Mouse (Mus musculus) left cerebral cortex, adult 6 months (tissue): ENCODE data around the gene Tnr. TPM values are rescaled to one million over a fixed set of nuclear protein-coding genes. Genes with fewer than 3 reads are reported as not detected.

Source experiments
- long read RNA-seq, 2 experiments: library from polyadenylated mRNA; unstranded; transcript quantifications; one replicate each; pipeline ENCODE4 v2.0.0; 2019 to 2020
- polyA plus RNA-seq: library from polyadenylated mRNA; unstranded; fragments of <200 nt; fragmentation: Nextera tagmentation; gene quantifications from 2 replicates; pipeline ENCODE4 v1.2.3, GENCODE M21; 2021

Tnr gene
- 30.0 and 34.9 TPM in 2 replicates for polyA plus RNA-seq
- long read RNA-seq, experiment 1, full-length matches to known transcripts = 3 of 22 reads
- long read RNA-seq, experiment 1, partial matches to known transcripts = 7 of 22 reads
- long read RNA-seq, experiment 1, other reads (novel, unspliced or antisense) = 12 of 22 reads
- long read RNA-seq, experiment 2, partial matches to known transcripts = 10 of 28 reads
- long read RNA-seq, experiment 2, other reads (novel, unspliced or antisense) = 18 of 28 reads

GRCm38 (mm10) chr1:159523578-159523977 lies at the start of gene Tnr:
TSS of gene Tnr (plus strand) at chr1:159523769.

